Mouse (Mus musculus) T-helper 2 cell (primary cell): Measurements from ENCODE around the gene Ddx27.

ENCODE experiments used
- in situ Hi-C: fragments of 300-600 bp; cut with MboI, MseI; formaldehyde crosslinking; loops from one replicate; pipeline ENCODE4 v1.15.1; 2025; ENCODE audit warnings: high pct_unique_total_duplicates

The Ddx27 gene

DNA sequence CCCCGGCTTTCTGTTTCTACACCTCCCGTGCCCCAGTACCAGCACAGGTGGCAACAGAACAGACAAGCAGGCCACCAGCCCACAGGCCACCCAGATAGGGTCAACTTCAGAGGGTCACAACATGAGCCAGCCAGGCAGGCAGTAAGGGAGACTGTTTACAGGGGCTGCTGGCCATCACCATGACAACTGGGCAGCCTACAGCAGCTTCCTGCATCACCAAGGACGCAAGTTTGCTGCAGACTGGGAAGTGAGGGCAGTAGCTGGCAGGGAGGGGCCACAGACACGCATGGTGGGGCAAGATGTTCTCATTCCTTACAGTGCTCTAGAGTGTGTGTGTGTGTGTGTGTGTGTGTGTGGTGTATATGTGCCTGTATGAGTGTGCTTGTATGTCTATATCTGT lies 66.6 kb downstream of the Ddx27 start:
- in situ Hi-C loops = no loop called here
